Mouse (Mus musculus) T-helper 1 cell (primary cell): ENCODE results near the gene Dok4.
"Not testable (repeated sequence)": the region's sequence is repeated elsewhere in the genome, so short reads cannot be mapped to it uniquely, and the experiment has no call there.

Source experiments
- in situ Hi-C: fragments of 300-600 bp; cut with MboI, MseI; formaldehyde crosslinking; loops from one replicate; pipeline ENCODE4 v1.15.1; 2025; ENCODE audit warnings: high pct_unique_total_duplicates

The Dok4 gene

DNA sequence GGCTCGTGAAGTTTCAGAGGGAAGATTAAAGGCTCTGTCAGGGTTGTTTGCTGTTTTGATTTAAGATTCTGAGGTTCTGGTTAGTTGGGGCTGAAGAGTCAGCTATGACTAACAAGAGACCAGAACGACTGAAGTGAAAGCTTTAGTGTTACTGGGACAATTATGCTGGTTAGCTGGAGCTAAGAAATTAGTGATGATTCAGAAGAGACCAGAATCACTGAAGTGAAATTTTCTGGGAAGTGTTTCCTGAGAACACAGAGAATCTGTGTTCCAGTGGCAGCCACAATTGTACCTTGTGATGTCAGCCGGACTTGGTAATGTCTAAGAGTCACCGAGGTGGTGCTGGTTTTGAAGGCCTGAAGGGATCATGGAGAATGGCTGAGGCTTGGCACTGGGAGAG, 4.6 kb upstream of the Dok4 start:
- in situ Hi-C loops = no loop called here

GRCm38 (mm10) chr8:94876820-94877219, 690 bp upstream of the Dok4 start:
- in situ Hi-C loops = no loop called here

- in situ Hi-C loops = no loop called here
These were observed 319 bp downstream of the Dok4 start for GRCm38 (mm10) chr8:94875871-94876150.

GRCm38 (mm10) chr8:94875096-94875870, 847 bp downstream of the Dok4 start:
- in situ Hi-C loops = no loop called here

DNA sequence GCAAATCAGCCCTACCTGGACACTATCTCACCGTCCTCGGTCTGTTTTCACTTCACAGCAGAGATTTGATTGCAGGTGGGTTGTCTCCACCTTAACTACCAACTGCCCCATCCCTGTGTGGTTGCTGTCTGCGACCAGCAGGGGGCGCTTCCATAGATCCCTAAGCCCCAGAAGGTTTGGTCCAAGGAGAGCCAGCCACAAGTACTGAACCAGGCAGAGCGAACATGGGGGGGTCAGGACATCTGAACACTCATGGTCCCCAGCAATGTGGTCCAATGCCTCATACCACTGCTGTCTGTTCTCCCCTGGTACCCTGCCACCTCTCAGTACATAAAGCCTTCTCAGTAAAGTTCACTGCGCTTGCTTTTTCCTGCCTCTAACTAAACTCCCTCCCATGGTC, 1.8 kb downstream of the Dok4 start:
- in situ Hi-C loops = no loop called here

GRCm38 (mm10) chr8:94872576-94872975, 3.6 kb downstream of the Dok4 start:
- in situ Hi-C loops = no loop called here

- in situ Hi-C loops = no loop called here
These were observed 4.0 kb downstream of the Dok4 start for GRCm38 (mm10) chr8:94872156-94872555.

DNA sequence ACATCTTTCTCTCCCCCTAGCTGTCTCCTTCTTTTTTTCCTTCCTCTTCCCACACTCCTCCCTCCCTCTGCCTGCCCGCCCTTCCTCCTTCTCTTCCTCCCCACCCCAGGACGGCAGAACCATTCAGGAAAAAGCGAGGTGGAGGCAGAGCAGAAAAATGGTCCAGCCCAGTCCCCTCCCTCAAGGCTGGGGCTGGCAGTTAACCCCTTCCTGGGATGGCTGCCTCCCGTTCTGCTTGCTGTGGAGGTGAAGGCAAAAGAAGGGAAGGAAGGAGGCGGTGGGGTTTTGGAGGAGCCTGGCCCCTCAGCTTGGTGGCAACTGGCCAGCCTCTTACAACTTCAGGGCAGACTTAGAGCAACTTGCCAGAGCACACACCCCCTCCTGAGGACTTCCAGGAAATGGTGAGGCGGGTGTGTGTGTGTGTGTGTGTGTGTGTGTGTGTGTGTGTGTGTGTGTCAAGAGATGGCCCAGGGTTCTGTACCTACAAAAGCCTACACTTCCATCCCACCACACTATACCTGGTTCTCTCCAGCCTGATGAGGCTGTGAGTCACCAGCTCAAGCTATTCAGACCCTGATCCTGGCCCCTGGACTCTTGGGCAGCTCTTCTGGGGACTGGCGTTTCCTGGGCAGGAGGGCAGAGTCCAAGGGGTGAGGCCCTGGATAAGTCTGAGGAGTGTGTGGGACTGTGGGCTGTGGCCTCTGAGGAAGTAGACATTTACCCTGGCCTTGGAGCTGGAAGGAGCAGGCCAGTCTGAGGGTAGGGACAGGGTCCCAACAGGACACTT, 4.8 kb downstream of the Dok4 start:
- in situ Hi-C loops = no loop called here

- in situ Hi-C loops = no loop called here
These were observed 5.5 kb downstream of the Dok4 start for GRCm38 (mm10) chr8:94870474-94871107.

DNA sequence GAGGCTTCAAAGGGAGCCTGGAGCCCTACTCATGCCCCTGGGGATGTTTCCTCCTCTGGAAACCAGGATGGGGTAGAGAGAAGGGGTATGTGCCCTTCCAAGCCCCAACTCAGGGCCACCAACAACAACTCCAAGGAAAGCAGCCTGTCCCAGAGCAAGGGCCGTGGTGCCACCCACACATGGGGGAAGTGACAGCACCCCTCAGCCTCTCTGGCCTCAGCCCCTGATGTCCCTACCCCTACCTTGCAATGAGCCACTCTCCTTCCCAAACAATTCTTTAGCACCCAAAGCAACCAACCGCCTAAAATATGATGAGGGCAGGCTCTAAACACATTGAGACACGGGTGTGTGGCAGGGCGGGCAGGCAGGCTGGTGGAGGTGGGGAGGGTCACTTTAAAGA, 6.1 kb downstream of the Dok4 start:
- in situ Hi-C loops = no loop called here

GRCm38 (mm10) chr8:94869146-94869545, 7.0 kb downstream of the Dok4 start:
- in situ Hi-C loops = no loop called here

DNA sequence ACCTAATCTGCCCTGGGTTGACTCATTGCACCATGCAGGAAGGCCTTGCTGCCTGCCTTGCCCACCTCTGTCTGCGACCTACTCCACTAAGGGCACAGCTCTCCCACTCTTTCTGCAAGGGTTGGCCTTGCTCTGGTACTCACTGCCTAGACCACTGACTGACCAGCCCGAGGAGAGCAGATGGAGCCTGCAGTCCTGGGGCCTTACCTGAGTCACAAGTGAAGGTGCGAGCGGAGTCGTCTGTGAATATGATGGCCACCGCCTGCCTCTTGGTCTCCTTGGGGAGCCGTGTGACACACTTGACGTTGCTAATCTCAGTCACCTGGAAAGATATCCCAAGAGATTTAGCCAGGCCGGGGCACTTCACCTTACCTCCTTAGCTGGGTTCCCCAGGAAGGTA, 9.2 kb downstream of the Dok4 start:
- in situ Hi-C loops = no loop called here

GRCm38 (mm10) chr8:94865292-94865691, 10.8 kb downstream of the Dok4 start:
- in situ Hi-C loops = no loop called here

DNA sequence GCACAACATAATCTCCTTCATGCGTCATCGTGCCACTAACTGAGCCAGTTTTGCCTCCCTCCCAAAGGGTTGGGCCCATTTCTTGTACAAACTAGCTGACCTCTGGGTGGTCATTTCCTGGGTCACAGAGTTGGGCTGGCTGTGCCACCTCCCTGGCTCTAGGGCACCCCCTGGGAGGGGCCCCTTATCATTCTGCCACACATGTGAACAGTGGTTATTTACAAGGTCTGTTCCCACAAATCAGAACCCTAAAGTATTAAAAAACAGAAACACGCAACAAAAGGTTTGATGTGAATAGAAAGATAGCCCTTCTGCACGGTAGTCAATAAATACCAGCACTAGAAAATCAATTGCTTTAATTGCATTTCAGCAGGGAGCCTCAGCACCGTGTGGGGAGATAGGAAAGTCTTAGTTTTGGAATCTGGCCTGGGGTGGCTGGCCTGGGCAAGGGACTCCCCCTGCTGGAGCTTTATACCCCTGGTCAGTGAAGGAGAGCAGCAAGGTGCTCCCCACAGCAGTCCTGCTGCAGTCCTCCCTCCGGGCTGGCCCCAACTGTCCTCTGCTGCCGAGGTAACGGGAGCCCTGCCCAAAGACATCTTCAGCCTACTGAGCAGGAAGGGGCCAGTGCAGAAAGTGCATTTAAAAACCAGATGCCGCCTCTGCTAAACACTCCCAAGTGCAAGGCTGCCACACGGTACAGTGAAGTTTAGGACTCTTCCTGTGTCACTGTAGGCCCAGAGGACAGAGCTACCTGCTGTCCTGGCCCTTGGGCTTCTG, 12.0 kb downstream of the Dok4 start:
- in situ Hi-C loops = no loop called here

DNA sequence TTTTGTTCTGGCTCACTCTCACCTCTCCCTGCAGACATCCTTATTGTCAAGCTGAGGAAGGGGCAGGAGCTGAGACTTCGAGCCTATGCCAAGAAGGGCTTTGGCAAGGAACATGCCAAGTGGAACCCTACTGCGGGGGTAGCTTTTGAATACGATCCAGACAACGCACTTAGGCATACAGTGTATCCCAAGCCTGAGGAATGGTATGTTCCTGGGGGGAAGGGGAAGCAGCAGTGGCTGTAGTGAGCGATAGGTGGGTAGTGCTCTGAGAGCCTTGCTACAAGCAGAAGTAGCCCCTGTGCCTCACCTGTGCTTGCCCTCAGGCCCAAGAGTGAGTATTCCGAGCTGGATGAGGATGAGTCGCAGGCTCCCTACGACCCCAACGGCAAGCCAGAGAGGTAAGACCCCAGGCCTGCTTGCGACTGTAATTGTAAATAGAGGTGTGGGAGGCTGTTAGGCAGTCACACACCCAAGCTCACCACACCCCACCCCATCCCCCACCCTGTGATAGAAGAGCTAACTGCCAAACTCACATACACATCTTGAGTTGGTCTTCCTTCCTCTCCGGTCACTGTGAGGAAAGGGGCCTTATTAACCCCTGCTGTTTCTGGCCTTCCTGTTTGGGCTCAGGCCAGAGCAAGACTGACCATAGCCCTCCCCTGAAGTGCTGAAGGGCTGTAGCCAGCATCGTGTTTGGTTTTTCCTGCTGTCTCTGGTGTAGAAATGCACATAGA, 13.5 kb downstream of the Dok4 start:
- in situ Hi-C loops = no loop called here

GRCm38 (mm10) chr8:94861352-94861910, 14.7 kb downstream of the Dok4 start:
- in situ Hi-C loops = no loop called here

GRCm38 (mm10) chr8:94857346-94858173, 18.6 kb downstream of the Dok4 start, which contains the start of gene Polr2c:
Polr2c (plus strand) TSS chr8:94857450.
- in situ Hi-C loops = no loop called here

DNA sequence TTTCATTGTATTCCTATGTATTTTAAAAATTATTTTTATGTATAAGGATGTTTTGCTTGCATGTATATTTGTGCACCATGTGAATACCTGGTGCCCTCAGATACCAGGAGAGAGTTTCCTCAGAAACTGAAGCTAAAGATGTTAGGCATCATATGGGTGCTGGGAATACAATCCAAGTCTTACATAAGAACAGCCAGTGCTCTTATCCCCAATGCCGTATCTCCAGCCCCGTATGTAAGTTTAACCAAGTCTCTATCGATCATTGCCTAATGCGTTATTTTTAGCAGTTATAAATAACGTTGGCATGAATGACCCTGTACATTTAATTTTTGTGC, 19.2 kb downstream of the Dok4 start:
- in situ Hi-C loops = no loop called here

DNA sequence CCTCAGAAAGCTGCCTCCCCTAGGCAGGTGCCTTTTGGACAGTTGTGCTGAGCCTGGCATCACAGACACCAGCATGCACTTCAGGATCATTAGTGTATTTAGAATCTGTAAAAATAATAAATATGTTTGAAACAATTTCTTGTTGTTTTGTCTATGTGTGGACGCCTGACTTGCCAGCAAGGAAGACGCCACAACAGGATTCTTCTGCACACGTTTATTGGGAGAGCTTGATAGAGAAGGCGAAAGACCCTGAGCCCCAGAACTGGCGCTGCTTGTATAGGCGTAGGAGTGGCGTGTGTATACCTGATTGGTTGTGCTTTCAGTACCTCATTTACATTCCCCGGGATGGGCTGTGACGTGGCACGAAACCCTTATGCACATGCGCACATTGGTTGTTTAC, 21.4 kb downstream of the Dok4 start:
- in situ Hi-C loops = not testable (repeated sequence)

- in situ Hi-C loops = no loop called here
These were observed 26.1 kb downstream of the Dok4 start for GRCm38 (mm10) chr8:94850049-94850448.
